Mouse (Mus musculus) C2C12 (cell line): ENCODE data around the gene Lgals8. TPM values are rescaled to one million over a fixed set of nuclear protein-coding genes. Genes with fewer than 3 reads are reported as not detected.
A peak's percentile ranks its signal among the peaks of the same experiment; 100 is the strongest.
"Not testable (repeated sequence)": the region's sequence is repeated elsewhere in the genome, so short reads cannot be mapped to it uniquely, and the experiment has no call there.

Source experiments
- H3K27me3 ChIP-seq: one replicate; pipeline ENCODE4 v1.6.1; 2011; ENCODE audit not compliant: control insufficient read depth, insufficient read depth, insufficient read length
- H3K36me3 ChIP-seq: one replicate; pipeline ENCODE4 v1.6.1; 2011; ENCODE audit not compliant: control insufficient read depth, insufficient read depth
- H3K4me3 ChIP-seq: one replicate; pipeline ENCODE4 v1.5.1; 2011; ENCODE audit warnings: mild to moderate bottlenecking, control low read depth; ENCODE audit not compliant: poor library complexity, insufficient read depth, severe bottlenecking
- H3K79me2 ChIP-seq: one replicate; pipeline ENCODE4 v1.6.1; 2011; ENCODE audit not compliant: control insufficient read depth, insufficient read depth
- H3K79me3 ChIP-seq: one replicate; pipeline ENCODE4 v1.6.1; 2011; ENCODE audit warnings: low read depth, control low read depth
- H3ac ChIP-seq: one replicate; pipeline ENCODE3; 2011; ENCODE audit warnings: low read depth; ENCODE audit not compliant: control insufficient read depth, insufficient read length
- CEBPB ChIP-seq: IDR thresholded peaks from one replicate; pipeline ENCODE4 v1.6.1; 2011; ENCODE audit warnings: low read depth, mild to moderate bottlenecking, control low read depth, moderate library complexity
- CTCF ChIP-seq: IDR thresholded peaks from one replicate; pipeline ENCODE4 v1.5.1; 2011; ENCODE audit not compliant: control insufficient read depth, insufficient read depth, insufficient read length
- FOSL1 ChIP-seq: IDR thresholded peaks from one replicate; pipeline ENCODE4 v1.8.0; 2011; ENCODE audit warnings: mild to moderate bottlenecking, low read length; ENCODE audit not compliant: poor library complexity, insufficient read depth, severe bottlenecking
- MAX ChIP-seq: IDR thresholded peaks from one replicate; pipeline ENCODE4 v1.6.1; 2011; ENCODE audit warnings: mild to moderate bottlenecking, control low read depth
- MYOD1 ChIP-seq: IDR thresholded peaks from one replicate; pipeline ENCODE4 v1.6.1; 2011; ENCODE audit warnings: low read depth; ENCODE audit not compliant: control insufficient read depth, insufficient read length
- MYOG ChIP-seq: IDR thresholded peaks from one replicate; pipeline ENCODE4 v1.6.1; 2011; ENCODE audit not compliant: control insufficient read depth, insufficient read length; ENCODE audit errors: extremely low read depth
- USF1 ChIP-seq: IDR thresholded peaks from one replicate; pipeline ENCODE4 v1.6.1; 2011; ENCODE audit warnings: low read depth, mild to moderate bottlenecking, control low read depth, moderate library complexity
- polyA plus RNA-seq: library from polyadenylated mRNA; unstranded; fragments of >200 nt; fragmentation: generic; extraction: Trizol; gene quantifications from one replicate; pipeline ENCODE4 v1.2.1, GENCODE M21; 2012; ENCODE audit warnings: missing spikeins

Lgals8 gene
- polyA plus RNA-seq, 1 experiment, result 16.3 TPM

GRCm38 (mm10) chr13:12468488-12468887 is 3.7 kb upstream of the Lgals8 start:
- Histone ChIP-seq H3K36me3 (no peaks in the 10 kb centered on the region), H3K27me3 (no peaks in the 10 kb centered on the region), H3K79me2 (no peaks in the 10 kb centered on the region), H3K4me3 (no peak overlapping the region), H3ac (no peak overlapping the region), H3K79me3 (no peaks in the 10 kb centered on the region)
- TF ChIP-seq CEBPB, result no peak
- TF ChIP-seq USF1, result no peak
- TF ChIP-seq FOSL1, result no peak
- no peak for TF ChIP-seq MAX
- TF ChIP-seq MYOG, result no peak
- no peak for TF ChIP-seq MYOD1
- no peak for TF ChIP-seq CTCF

- not testable (repeated sequence) for H3K36me3 ChIP-seq, H3K4me3 ChIP-seq, H3K27me3 ChIP-seq, H3ac ChIP-seq, H3K79me3 ChIP-seq
- peaks cover 11% of the 10 kb centered on the region for H3K79me2 ChIP-seq
Measured at GRCm38 (mm10) chr13:12464159-12464558, 585 bp downstream of the Lgals8 start.

GRCm38 (mm10) chr13:12462623-12463022 is 2.1 kb downstream of the Lgals8 start:
- no peaks in the 10 kb centered on the region for H3K27me3 ChIP-seq
- TF ChIP-seq MAX, result no peak
- H3K79me3 ChIP-seq, result peaks cover 5% of the 10 kb centered on the region
- H3K36me3 ChIP-seq, result peaks cover 6% of the 10 kb centered on the region
- no peak overlapping the region for H3K4me3 ChIP-seq
- no peak overlapping the region for H3ac ChIP-seq
- peaks cover 22% of the 10 kb centered on the region for H3K79me2 ChIP-seq

GRCm38 (mm10) chr13:12461730-12462119 is 3.0 kb downstream of the Lgals8 start:
- peaks cover 5% of the 10 kb centered on the region for H3K79me3 ChIP-seq
- peak overlapping the region; percentile 55 for H3ac ChIP-seq
- H3K79me2 ChIP-seq, result peaks cover 23% of the 10 kb centered on the region
- H3K4me3 ChIP-seq, result peak overlapping the region; percentile 98
- peaks cover 7% of the 10 kb centered on the region for H3K36me3 ChIP-seq
- TF ChIP-seq MAX, result no peak
- no peak for TF ChIP-seq USF1
- TF ChIP-seq FOSL1, result no peak
- no peak for TF ChIP-seq CEBPB
- no peak for TF ChIP-seq MYOG
- TF ChIP-seq CTCF, result no peak
- TF ChIP-seq MYOD1, result no peak
- no peaks in the 10 kb centered on the region for H3K27me3 ChIP-seq

- Histone ChIP-seq H3ac (peak overlapping the region; percentile 88), H3K79me3 (peaks cover 5% of the 10 kb centered on the region)
- TF ChIP-seq MYOD1 (no peak), CTCF (no peak)
Measured at GRCm38 (mm10) chr13:12460881-12461729, 3.6 kb downstream of the Lgals8 start.

GRCm38 (mm10) chr13:12460443-12460842 is 4.3 kb downstream of the Lgals8 start:
- TF ChIP-seq FOSL1, result no peak
- TF ChIP-seq MYOD1, result no peak
- no peak for TF ChIP-seq MAX
- no peak for TF ChIP-seq USF1
- TF ChIP-seq CTCF, result no peak
- no peak for TF ChIP-seq CEBPB
- no peak for TF ChIP-seq MYOG
- Histone ChIP-seq H3ac (no peak overlapping the region), H3K36me3 (peaks cover 20% of the 10 kb centered on the region), H3K27me3 (no peaks in the 10 kb centered on the region), H3K4me3 (peak overlapping the region; percentile 98), H3K79me3 (peaks cover 5% of the 10 kb centered on the region), H3K79me2 (peaks cover 23% of the 10 kb centered on the region)

More at GRCm38 (mm10) chr13:12460881-12461729, 3.6 kb downstream of the Lgals8 start:
- peaks cover 14% of the 10 kb centered on the region for H3K36me3 ChIP-seq
- H3K79me2 ChIP-seq, result peaks cover 23% of the 10 kb centered on the region
- H3K27me3 ChIP-seq, result no peaks in the 10 kb centered on the region
- H3K4me3 ChIP-seq, result peak overlapping the region; percentile 98
